7 mouse cellular contexts compared by ENCODE assay signal in the genomic region with DNA sequence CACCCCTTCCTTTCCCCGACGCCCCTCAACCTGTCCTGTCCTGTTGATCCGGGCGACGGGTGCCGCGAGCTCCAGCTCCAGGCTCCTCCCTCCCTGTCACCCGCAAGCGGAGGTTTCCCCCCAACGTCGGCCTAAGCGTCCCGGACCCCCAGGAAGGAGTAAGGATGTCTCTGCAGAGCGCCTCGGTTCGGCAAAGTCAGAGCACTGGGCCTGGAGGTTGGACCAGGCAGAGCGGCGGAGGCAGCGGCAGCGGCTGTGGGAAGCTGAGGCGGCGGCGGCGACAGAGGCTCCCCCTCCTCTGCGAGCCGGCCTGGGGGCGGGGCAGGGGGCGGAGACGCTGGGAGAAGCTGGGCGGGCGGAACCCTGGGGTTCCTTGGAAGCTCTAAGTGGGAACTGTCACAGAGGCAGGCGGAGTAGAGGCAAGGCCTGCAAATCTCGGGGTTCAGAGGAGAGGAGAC. TPM values are rescaled to one million over a fixed set of nuclear protein-coding genes. Genes with fewer than 3 reads are reported as not detected.
DNase-seq lines count a peak whose midpoint lies in the region; ATAC-seq lines count a peak whose summit lies in the region.

No protein-coding gene starts in this region.

- no peaks in the 10 kb centered on the region for H3K36me3 ChIP-seq in intestine, embryonic 14.5 days (ENCODE audit: control insufficient read depth, insufficient read depth, low read length)

- H3K4me1 ChIP-seq in intestine, embryonic 14.5 days (replicated peaks; ENCODE audit: control insufficient read depth, insufficient read depth, low read length), result peaks cover 44% of the 10 kb centered on the region

- intact Hi-C loops in gastrocnemius, postnatal 36 days (cut with DNase I), result loop anchor here (5.0 kb wide), 3 partner anchors 35 to 75 kb away; partner anchors contain the start of genes Nlgn2, Slc35g3, Tmem256 and Tmem95
- intact Hi-C loops in left cerebral cortex, postnatal 4 days (cut with DNase I), result loop anchor here (5.0 kb wide), 2 partner anchors 35 to 40 kb away; partner anchors contain the start of genes Nlgn2, Slc35g3 and Tmem256

- H3K27me3 ChIP-seq in intestine, embryonic 14.5 days (replicated peaks; ENCODE audit: control insufficient read depth, insufficient read depth, low read length), result peaks cover 38% of the 10 kb centered on the region

- peak; percentile 86 to 87 for DNase-seq in gastrocnemius, postnatal 36 days
- DNase-seq in intestine, embryonic 14.5 days (ENCODE audit: low spot score), result peak; percentile 89
- peak; percentile 89 for DNase-seq in left cerebral cortex, postnatal 4 days
- DNase-seq in mesoderm, embryonic 11.5 days (ENCODE audit: low read depth, low spot score), result peak; percentile 41
- DNase-seq in skeletal muscle tissue, adult 2 months (ENCODE audit: low read depth, low spot score), result peak; percentile 53

- peak; percentile 32 for ATAC-seq in activated CD4-positive, CD25-positive, alpha-beta regulatory T cell, adult 4 months
- peak; percentile 52 for ATAC-seq in common myeloid progenitor, adult 5-6 weeks (replicated peaks; ENCODE audit: low read depth, poor library complexity, severe bottlenecking)
- no peak for ATAC-seq in intestine, embryonic 14.5 days (replicated peaks; ENCODE audit: low FRiP score, low TSS enrichment, low read depth)

- H3K9ac ChIP-seq in intestine, embryonic 14.5 days (ENCODE audit: low read length), result peak overlapping the region; percentile 42; the same call in 1 of the 2 replicates

- H3K4me3 ChIP-seq in intestine, embryonic 14.5 days (ENCODE audit: low read depth, low read length), result peak overlapping the region; percentile 58

- WGBS in intestine, embryonic 14.5 days, result under 1% methylated on average over 29 of the region's 33 CpGs

- H3K4me2 ChIP-seq in intestine, embryonic 14.5 days (ENCODE audit: low read length), result peak overlapping the region; percentile 82

- H3K27ac ChIP-seq in intestine, embryonic 14.5 days (ENCODE audit: low read depth), result no peak overlapping the region

- H3K9me3 ChIP-seq in intestine, embryonic 14.5 days (ENCODE audit: control insufficient read depth, low read length), result no peaks in the 10 kb centered on the region

RNA-seq across cellular contexts. Expression of gene Fgf11, which starts 1.0 kb away (rescaled TPM):
- not detected for polyA plus RNA-seq in activated CD4-positive, CD25-positive, alpha-beta regulatory T cell, adult 4 months (2017; shearing (Covaris generic))
- total RNA-seq in common myeloid progenitor, adult 5-6 weeks (2017), result 2.5 TPM in 1 of 2 replicates, not detected in the other
- total RNA-seq in gastrocnemius, postnatal 36 days (2021), result 1 to 10 TPM; 4.6 to 4.8 TPM
- 1.1 and 1.4 TPM in 2 replicates for polyA plus RNA-seq in intestine, embryonic 14.5 days (2014; fragmentation: Nextera tagmentation; extraction: Ambion mirVana)
- 10 to 100 TPM; 25.2 to 29.6 TPM for total RNA-seq in left cerebral cortex, postnatal 4 days (2021)

RNA-seq across cellular contexts. Expression of gene Tmem102, which starts 2.7 kb away (rescaled TPM):
- polyA plus RNA-seq in activated CD4-positive, CD25-positive, alpha-beta regulatory T cell, adult 4 months (2017; shearing (Covaris generic)), result not detected
- total RNA-seq in common myeloid progenitor, adult 5-6 weeks (2017), result not detected in 2 replicates
- total RNA-seq in gastrocnemius, postnatal 36 days (2021), result under 1 TPM; 0.12 to 0.20 TPM
- polyA plus RNA-seq in intestine, embryonic 14.5 days (2014; fragmentation: Nextera tagmentation; extraction: Ambion mirVana), result 16.1 and 22.9 TPM in 2 replicates
- total RNA-seq in left cerebral cortex, postnatal 4 days (2021), result not detected

RNA-seq across cellular contexts. Expression of gene Chrnb1, which starts 6.9 kb away (rescaled TPM):
- 1 to 10 TPM in 1 of 2 experiments, under 1 TPM in 1; 0.66 to 4.1 TPM for polyA plus RNA-seq in activated CD4-positive, CD25-positive, alpha-beta regulatory T cell, adult 4 months (2017; shearing (Covaris generic))
- total RNA-seq in common myeloid progenitor, adult 5-6 weeks (2017), result 0.27 and 1.5 TPM in 2 replicates
- 10 to 100 TPM; 29.2 to 33.1 TPM for total RNA-seq in gastrocnemius, postnatal 36 days (2021)
- 3.5 and 4.4 TPM in 2 replicates for polyA plus RNA-seq in intestine, embryonic 14.5 days (2014; fragmentation: Nextera tagmentation; extraction: Ambion mirVana)
- 1 to 10 TPM in 1 of 2 experiments, under 1 TPM in 1; 0.48 to 1.5 TPM for total RNA-seq in left cerebral cortex, postnatal 4 days (2021)

RNA-seq across cellular contexts. Expression of gene Gm39566, which starts 12.4 kb away (rescaled TPM):
- under 1 TPM in 1 of 2 experiments, not detected in 1; 0.08 TPM for polyA plus RNA-seq in activated CD4-positive, CD25-positive, alpha-beta regulatory T cell, adult 4 months (2017; shearing (Covaris generic))
- not detected in 2 replicates for total RNA-seq in common myeloid progenitor, adult 5-6 weeks (2017)
- total RNA-seq in gastrocnemius, postnatal 36 days (2021), result not detected
- polyA plus RNA-seq in intestine, embryonic 14.5 days (2014; fragmentation: Nextera tagmentation; extraction: Ambion mirVana), result not detected in 2 replicates
- not detected for total RNA-seq in left cerebral cortex, postnatal 4 days (2021)

RNA-seq across cellular contexts. Expression of gene Spem2, which starts 15.6 kb away (rescaled TPM):
- not detected for polyA plus RNA-seq in activated CD4-positive, CD25-positive, alpha-beta regulatory T cell, adult 4 months (2017; shearing (Covaris generic))
- total RNA-seq in common myeloid progenitor, adult 5-6 weeks (2017), result not detected in 2 replicates
- total RNA-seq in gastrocnemius, postnatal 36 days (2021), result not detected
- polyA plus RNA-seq in intestine, embryonic 14.5 days (2014; fragmentation: Nextera tagmentation; extraction: Ambion mirVana), result not detected in 2 replicates
- not detected for total RNA-seq in left cerebral cortex, postnatal 4 days (2021)

Comparison
In these comparisons a context has a peak if more than half of its experiments do, and no peak if none do; other contexts are left out.
1. RNA of gene Chrnb1, which starts 6.9 kb away (total RNA-seq): 29.2 to 33.1 TPM in gastrocnemius, postnatal 36 days; 0.48 to 1.5 TPM in left cerebral cortex, postnatal 4 days and 0.27 to 1.5 TPM in common myeloid progenitor, adult 5-6 weeks; every median in the first group is over 10 times any median in the second.
2. Peak in every context shown above with its lines, with median percentiles within 50 percentile points of each other: DNase-seq.